Mouse (Mus musculus) lung, postnatal 25 days (tissue): ENCODE data around the gene Ebf1.

Experiments
- DNase-seq: peaks from one replicate; pipeline ENCODE4 v3.0.0; 2022; ENCODE audit warnings: low spot score

Gene Ebf1

GRCm38 (mm10) chr11:44841127-44842056 is 224.3 kb downstream of the Ebf1 start:
- no peak for DNase-seq

GRCm38 (mm10) chr11:44851874-44852273 is 234.8 kb downstream of the Ebf1 start:
- no peak for DNase-seq

GRCm38 (mm10) chr11:44852921-44853320 is 235.8 kb downstream of the Ebf1 start:
- no peak for DNase-seq

- DNase-seq, result no peak
These were observed 237.4 kb downstream of the Ebf1 start for GRCm38 (mm10) chr11:44854496-44854895.

GRCm38 (mm10) chr11:44861108-44861507 is 244.0 kb downstream of the Ebf1 start:
- no peak for DNase-seq

DNA sequence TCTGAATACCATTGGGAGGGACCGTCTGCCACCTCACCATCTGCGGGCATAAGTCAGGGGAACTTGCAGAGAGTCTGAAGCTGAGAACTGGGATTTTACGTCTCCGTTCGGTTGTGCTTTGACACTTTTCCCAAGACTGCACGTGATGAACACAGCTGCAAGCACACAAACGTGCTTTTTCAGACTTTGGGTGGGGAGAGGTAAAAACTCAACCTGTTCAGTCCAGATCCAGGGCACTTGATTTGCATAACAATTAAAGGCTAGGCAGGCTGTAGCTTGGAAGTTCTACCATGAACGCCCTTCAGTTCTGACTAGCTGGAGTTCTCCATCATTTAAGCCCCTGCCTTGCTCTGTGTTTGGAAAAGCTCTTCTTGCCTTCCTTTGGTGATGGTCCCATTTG is 246.8 kb downstream of the Ebf1 start:
- no peak for DNase-seq

DNA sequence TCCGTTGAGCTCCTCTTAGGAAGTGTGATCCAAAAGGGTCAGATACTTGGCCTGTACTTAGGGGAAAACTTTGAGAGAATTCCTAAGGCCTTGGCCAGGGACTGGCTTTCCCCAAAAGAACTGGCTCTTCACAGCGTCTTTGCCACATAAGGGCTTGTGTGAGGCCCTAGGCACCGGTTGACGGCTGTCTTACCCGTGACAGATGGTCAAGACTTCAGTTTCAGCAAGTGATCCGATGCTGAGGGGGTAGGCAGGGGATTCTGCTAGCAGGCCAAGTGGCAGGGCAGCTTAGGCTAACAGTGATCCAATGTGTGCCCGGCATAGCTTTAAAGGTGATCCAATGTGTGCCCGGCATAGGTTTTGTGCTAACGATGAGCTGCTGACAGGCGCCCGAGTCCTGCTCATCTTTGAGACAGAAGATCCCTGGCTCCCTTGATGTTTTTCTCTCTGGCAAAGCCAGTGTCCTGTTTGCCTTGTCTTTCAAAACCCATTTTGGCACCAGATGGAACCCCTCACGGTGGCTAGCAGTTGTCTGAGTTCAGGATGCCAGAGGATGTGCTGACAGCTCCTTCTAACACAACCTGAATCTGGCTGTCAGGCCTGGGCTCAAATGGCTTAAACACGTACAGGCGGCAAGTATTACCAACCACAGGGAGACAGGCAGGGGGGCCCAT is 249.5 kb downstream of the Ebf1 start:
- peak; percentile 6 for DNase-seq

GRCm38 (mm10) chr11:44867433-44867832 is 250.3 kb downstream of the Ebf1 start:
- no peak for DNase-seq

DNA sequence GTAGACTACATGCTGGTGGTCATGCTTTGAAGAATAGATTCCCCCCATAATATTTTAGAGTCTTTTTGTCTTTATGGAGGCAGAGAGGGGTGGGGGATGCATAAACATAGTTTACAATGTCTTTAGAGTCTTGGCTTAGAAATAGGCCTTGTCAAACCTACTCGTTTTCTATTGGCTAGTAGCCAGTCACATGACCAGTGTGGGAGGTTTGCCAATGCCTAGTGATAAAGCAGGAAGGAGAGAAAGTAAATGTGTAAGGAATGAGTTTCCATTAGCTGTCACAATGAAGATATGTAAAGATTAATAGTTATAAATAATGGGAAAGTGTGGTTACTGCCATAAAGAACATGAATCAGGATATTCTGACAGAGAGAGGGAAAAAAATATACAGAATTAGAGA is 256.8 kb downstream of the Ebf1 start:
- no peak for DNase-seq

DNA sequence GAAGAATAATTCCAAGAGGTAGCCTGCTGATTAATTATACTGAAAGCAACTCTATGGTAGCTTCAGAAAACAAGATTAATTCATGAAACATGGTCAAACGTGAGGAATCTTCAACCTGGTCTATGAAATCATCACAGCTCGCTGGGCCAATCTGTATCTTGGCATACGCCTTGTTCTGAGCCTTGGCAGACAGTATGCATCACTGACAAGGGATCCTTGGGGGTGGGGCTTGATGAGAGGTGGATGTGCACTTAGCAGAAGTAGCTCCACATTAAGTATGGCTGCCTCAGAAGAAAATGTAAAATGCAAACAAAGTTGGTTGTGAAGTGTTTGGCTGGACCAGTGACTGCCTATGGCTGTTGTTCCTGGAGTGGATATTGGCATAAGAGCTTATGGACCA is 258.1 kb downstream of the Ebf1 start:
- no peak for DNase-seq

DNA sequence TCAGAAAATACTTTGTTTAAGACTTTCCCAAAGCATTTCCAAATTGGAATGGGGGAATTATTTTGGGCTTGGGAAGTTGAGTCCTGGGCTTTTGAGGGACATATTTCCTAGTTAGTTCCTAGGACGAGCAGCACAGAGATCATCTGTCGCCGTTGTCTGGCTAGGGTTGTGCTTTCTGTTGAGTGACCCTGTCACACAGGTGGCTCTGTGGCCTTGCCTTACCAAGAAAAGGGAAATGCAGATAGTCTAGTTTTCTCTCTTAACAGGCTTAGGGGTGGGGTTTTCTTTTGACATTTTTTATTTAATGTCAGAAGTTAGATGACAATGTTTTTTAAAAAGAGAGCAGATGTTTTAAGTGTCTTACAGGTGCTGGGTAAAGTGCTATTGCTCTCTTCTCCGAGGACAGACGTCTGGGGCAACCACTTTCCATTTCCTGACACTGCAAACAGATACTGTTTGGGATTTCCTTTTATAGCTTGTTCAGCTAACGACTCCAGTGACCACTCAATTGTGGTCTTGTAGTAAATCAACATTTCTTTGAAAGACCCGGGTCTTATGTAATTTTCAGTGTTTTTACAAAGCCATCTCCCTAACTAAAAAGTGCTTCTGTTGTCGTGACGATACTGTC is 264.1 kb downstream of the Ebf1 start:
- no peak for DNase-seq

- no peak for DNase-seq
These were observed 265.4 kb downstream of the Ebf1 start for GRCm38 (mm10) chr11:44882476-44882970.

DNA sequence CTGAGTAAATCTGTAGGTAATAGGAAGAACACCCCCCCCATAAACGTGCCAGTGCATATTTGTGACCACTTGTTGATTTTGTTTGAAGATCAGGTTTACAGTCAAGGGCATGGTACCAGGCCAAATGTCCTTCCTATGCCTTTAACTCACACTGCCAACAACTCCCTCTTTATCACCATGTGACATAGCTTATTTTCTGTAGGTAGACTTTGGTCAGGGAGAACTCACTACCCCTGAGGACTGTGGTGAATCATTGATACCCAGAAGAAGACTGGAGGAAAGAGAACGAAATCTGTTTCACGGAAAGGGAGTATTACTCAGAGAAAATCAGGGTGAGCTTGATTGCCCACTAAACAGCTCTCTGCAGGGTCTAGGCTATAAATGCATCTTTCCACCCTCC is 267.2 kb downstream of the Ebf1 start:
- DNase-seq, result no peak

- DNase-seq, result no peak
These were observed 269.8 kb downstream of the Ebf1 start for GRCm38 (mm10) chr11:44886897-44887296.

DNA sequence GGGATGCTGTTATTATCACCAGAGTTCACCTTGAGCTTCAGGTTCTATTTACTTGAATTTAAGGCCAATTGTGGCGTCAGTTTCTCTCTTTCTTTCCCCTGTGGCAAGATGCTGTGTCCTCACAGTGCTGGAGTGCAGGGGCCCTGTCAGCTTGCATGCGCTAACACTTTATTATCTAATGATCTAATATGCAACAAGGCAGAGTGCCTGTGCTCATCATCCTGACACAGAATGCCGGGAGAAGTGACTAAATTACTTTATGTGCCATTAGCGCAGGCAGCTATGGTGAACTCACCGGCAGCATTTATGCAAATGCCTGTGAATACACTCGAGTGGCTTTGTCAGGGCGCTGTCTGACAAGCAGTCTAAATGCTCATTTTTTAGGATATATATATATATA is 270.6 kb downstream of the Ebf1 start:
- no peak for DNase-seq

- DNase-seq, result no peak
These were observed 271.3 kb downstream of the Ebf1 start for GRCm38 (mm10) chr11:44888390-44888789.

- DNase-seq, result peak; percentile 48
These were observed 275.9 kb downstream of the Ebf1 start for GRCm38 (mm10) chr11:44892814-44893521.

DNA sequence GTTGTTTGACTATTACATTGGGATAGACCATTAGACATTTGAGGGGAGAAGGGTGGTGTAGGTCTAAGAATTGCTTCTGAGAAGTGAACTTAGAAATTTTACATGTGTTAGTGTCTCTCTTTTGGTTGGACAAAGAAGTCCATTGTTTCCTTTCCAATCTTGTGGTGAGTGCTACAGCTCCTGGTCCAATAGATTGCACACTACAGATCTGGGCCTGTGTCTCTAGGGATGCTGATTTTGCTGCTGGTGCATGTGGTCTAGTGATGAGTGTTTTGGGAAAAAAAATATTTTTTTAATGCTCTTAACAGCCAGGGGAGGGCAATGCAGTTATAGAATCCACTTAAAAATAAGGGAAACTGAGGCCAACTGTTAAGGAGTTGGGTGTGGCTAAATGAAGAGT is 276.9 kb downstream of the Ebf1 start:
- no peak for DNase-seq

GRCm38 (mm10) chr11:44894798-44895197 is 277.7 kb downstream of the Ebf1 start:
- no peak for DNase-seq

- DNase-seq, result no peak
These were observed 278.8 kb downstream of the Ebf1 start for GRCm38 (mm10) chr11:44895893-44896292.

DNA sequence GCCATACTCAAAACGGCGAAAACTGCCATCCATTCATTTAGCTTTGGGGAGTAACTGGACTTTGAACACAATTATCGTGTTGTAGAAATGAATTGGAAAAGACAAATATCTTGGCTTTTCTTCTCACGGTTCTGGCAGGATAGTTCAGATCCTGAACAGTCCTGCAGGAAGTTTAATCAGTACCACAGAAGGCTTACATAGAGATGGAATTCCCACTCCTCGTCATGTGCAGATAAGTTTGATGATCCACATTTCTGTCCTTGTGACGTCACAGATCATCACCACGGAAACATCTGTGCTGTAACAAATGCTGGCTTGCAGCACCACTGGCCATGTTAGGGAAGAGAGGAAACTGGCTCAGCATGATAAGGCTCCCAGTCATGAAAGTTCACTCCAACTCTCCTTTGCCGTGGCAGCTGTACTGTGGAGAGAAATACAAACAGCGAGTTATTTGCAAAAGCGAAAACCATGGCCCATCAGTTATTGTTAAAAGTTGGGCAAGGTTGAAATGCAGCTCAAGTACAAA is 280.1 kb downstream of the Ebf1 start:
- DNase-seq, result no peak

GRCm38 (mm10) chr11:44899554-44899953 is 282.4 kb downstream of the Ebf1 start:
- no peak for DNase-seq
